Mouse (Mus musculus): ENCODE measurements around the gene Cadps2.

The Cadps2 gene

DNA sequence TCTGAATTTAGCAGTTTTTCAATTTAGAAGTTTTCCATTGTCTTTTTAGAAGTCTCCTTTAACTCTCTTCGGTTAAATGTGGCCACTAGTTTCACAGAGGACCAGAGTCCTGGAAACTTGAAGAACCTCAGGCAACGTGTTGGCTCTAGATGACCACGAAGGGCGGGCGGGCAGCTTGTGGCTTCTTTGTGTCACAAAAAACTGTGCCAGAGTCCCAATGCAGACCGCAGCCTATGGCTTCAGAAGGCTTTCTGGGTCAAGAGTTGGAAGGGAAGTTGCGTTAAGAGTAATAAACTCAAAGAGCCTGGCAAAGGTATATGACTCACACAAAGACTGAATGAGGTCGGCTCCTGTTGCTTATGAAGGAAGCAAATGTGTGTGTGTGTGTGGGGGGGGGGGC, 584.1 kb downstream of the Cadps2 start:
- no peak for DNase-seq (ENCODE audit: extremely low read depth, low read depth, low spot score)

DNA sequence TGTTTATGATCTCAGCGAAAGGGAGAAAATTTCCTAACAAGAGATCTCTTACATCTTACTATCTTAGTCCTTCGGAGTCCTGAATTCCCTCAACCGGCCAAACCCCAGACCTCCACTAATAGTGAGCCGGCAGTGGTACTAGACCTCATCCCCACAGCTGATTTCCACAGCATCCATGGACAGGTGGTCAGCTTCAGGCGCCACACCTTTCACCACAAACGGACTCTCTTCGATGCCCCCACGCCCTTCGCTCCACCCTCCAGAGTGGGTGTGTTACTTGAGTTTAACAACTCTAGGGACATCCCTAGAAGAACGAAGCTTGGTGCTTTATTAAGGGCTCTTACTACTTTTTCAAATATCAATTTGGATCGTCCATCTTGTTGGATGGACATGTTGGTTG, 584.6 kb downstream of the Cadps2 start:
- DNase-seq (ENCODE audit: extremely low read depth, low read depth, low spot score) = no peak

DNA sequence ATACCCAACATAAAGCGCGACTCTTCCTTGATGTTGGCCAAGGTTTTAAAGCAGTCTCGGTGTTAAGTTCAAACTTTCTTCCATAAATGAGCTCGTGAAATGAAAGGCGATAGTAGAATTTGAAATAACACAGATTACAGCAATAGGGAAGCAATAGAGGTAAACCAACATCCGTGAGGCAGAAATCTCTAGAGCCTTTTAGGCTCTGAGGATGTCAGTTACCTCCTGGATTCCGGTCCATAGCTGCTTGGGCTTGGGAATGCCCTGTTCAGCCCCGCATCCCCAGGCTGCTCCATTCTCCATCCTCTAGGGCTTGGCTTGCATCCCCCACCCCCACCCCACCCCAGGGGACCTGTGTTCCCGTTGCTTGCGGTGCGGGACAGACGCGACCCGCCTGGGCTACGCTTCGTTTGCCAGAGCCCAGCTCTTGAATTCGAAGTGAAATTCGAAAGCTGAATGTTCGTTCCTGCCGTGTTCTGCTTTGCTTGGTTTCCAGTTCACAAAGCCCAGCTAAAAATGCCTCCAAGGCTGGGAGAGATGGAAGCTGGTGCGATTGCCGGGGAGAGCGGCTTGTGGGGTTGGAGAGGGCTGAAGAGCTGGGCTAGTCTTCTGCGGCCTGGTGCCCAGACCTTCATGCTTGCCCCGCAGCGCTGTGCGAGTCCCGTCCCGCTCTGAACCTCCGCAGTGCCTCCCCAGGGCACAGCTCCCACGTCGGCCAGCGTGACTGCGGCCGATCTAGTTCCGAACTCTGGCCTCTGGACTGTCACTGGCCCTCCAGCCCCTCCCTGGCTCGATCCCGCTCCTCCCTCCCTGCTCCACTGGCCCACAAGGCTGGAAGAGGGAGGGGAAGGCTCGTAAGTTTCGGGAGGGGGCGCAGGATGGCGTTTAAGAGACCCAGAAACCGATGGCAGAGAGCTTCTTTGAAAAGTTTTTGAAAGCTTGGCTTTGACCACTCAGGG, 585.6 kb downstream of the Cadps2 start:
- no peak for DNase-seq (ENCODE audit: extremely low read depth, low read depth, low spot score)

DNA sequence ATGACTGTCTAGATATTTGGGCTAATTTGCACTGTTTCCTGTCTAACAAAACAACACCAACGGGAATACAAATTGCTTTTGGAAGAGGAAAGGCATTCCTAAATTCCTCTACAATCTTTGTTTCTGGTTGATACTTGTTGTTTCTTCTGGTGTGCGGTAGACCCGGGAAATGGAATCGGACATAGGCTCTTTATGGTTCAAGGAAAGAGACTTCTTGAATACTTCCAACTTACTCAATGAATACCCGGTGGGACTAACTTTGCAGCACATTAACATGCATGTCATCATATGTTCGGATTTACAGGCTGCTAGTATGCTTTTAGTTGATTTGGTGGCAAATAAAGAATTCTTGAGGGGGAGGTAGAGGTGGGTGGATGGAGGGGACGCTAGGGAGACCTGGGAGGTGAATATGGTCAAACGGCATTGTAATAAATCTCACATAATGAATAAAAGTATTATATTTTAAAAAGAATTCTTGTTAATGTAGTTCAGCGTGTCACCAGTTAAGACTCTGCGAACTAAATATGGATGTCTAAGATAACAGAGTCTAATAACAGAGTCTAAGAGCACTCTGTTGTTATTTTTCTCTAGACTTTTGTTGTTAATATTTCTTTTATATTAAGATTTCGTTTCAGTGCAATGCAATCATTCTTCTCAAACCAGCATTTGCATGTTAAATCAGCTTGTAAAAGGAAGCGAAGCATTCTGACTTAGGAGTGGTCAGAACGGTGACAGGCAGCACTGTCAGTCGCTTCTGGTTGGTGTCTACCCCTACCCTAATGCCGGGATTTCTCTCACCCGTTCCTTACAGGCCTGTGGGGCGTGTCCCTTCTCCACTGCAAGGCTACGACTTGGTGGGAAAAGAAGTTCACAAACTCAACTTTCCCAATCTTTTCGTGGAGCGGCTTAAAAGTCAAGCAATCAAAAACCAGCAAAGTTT, 586.8 kb downstream of the Cadps2 start:
- DNase-seq (ENCODE audit: extremely low read depth, low read depth, low spot score) = no peak

DNA sequence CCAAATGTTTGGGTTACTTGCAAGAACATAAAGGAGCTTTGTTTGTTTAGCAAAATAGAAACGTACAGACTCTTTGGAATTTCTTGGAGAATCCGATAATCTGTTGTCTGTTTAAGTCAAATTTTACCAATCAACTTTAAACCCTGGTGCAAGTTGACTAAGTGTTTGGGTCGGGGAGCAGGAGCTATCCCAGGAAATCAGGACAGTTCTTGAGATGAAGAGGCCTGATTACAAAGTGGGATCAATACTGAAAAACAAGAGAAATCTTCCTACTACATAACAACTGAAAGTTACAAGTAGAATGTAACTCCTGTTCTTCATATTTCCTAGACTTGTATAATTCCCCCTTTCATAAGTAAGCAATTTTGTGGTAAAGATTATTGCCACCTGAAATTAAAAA, 587.8 kb downstream of the Cadps2 start:
- DNase-seq (ENCODE audit: extremely low read depth, low read depth, low spot score) = no peak

DNA sequence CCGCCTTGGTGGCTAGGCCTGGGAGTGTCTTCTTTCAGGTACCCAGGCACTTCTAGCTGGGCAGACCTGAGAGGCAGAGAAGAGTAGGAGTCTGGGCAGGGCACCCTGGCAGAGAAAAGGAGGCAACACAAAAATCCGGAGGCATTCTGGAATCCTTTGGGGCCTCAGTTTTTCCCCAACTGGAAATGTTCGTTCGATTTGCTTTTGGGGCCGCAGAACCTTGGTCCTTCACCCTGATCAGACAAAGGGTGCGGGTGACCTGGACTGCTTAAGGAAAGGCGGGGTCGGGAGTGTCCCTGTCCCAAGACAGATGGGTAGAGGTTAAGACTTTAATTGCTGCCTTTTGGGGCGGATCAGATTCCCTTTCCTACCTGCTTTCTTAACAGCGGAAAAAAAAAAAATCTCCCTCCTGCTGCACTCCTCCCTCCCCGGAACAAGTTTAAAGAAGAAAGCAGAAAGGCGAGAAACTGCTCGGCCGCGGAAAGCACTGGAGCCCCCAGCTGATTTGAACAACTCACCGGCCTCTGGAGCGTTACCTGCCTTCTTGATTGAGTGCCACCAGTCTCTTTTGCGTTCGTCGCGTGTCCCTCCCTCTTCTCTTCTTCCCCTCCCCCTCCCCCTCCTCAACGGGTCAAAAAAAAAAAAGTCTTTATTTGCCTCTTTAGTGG, 588.8 kb downstream of the Cadps2 start:
- no peak for DNase-seq (ENCODE audit: extremely low read depth, low read depth, low spot score)

DNA sequence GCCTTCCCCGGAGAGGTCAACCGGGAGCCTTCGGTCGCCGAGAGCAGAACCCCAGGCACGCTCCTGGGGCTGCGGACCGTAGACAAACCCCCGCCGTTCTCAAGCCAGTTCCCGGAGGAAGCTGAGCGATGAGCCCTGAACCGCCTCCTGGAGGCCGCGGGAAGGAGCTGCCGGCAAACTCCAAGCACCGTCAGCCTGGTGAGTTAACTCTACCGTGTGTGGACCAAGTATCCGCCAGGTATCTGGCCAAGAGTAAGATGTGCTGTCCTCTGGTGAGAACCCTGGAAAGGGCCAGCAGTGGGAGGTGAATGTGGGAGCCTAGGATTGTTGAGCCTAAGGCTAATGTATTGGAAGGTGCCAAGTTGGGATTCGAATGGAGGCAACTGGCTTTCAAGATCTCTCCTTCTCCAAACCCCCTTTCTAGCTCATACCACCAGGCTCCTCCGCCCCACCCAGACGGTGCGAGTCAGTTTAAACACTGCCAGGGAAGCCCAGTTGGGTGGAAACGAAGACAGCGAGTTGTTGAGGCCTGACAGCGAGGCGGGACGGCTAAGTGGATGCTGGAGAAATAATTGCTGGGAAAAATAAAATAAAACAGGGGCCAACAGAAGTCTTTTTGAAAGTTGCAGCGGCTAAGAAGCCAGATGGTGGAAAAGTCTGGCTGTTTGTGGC, 589.5 kb downstream of the Cadps2 start:
- DNase-seq (ENCODE audit: extremely low read depth, low read depth, low spot score) = no peak

DNA sequence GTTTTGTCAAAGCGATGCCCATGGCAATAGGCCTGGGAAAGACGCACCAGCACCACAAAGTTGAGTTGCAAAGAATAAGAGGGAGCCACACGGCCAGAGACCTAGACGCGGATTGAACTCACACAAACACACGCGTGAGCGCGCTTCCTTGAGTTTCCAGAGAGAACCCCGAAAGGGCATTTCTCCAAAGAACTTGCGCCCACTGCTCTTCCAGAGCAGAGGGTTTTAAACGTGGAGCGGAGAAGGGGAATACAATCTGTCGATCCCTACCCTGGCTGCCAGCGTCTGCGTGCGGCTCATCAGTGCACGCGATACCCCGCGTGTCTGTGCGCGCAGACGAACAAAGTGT, 590.2 kb downstream of the Cadps2 start:
- no peak for DNase-seq (ENCODE audit: extremely low read depth, low read depth, low spot score)

DNA sequence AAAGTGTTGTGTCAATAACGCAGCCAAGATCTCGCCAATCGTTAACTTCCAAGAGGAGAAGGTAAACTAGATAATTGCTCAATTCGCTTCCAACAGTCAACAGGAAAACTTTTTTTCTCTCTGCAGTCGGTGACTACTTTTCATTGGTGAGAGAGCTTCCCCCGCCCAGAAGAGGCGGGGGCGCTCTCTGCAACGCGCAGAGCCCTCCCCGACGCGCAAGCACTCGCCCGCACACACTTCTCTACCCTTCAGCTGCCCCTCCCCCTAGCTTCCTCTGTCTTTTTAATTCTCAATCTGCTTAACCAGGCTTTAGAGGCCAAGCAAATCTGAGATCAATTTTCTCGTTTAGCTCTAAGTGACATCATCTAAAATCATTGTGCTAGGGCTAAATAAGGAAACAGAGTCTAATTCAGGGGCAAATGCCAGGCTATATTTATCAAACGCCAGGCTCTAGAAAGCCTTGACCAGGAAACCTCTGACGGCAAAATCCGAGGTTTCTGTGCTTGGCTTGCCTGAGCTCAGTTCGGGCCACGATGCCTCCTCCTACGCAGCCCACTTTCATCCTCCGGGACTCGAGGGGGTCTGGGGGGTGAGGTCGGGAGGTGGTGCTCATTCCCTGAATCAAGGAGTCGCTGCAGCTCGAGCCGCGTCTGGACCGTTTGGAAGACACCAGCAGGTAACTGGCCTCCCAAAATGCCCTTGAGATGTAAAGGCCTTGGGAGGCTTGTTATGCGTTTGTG, 590.7 kb downstream of the Cadps2 start, which contains the start of gene Fezf1:
Gene Fezf1 (minus strand): TSS at position 50 of the 740 bp plus-strand sequence.
- DNase-seq (ENCODE audit: extremely low read depth, low read depth, low spot score) = no peak

DNA sequence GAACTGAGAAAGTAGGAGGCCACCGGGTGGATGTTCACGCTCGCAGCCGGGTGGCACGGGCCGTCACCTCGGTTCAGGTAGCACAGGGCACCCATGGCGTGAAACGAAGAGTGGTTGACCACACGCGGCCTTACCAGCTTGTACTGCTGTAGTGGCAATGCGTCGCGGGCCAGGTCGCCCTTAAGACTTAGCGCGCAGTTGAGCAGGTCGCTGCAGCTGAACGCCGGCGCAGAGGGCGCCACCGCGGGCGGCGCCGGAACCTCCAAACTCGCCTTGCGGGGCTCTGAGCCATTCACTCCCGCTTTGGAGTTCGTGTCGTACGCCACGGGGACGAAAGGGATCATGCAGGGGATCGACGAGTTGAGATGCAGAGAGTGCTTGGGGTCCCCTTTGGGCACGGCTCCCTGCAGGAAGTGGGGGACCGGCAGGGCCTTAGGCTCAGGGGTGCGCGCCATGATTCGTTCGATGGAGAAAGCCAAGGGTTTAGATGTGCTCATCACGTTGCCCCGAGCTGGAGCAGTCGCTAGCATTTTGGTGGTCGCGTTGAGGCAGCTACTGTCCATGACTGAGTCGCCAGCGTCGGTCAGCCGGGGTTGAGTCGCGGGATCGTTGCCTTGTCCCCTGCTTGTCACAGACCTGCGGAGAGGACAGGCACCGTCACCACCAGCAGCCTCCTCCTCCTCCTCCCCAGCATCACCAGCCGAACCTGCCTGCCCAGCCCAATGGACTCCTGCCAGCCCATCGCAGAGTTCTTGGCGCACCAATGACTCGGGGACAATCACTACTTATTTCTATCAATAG, 591.5 kb downstream of the Cadps2 start:
- no peak for DNase-seq (ENCODE audit: extremely low read depth, low read depth, low spot score)

DNA sequence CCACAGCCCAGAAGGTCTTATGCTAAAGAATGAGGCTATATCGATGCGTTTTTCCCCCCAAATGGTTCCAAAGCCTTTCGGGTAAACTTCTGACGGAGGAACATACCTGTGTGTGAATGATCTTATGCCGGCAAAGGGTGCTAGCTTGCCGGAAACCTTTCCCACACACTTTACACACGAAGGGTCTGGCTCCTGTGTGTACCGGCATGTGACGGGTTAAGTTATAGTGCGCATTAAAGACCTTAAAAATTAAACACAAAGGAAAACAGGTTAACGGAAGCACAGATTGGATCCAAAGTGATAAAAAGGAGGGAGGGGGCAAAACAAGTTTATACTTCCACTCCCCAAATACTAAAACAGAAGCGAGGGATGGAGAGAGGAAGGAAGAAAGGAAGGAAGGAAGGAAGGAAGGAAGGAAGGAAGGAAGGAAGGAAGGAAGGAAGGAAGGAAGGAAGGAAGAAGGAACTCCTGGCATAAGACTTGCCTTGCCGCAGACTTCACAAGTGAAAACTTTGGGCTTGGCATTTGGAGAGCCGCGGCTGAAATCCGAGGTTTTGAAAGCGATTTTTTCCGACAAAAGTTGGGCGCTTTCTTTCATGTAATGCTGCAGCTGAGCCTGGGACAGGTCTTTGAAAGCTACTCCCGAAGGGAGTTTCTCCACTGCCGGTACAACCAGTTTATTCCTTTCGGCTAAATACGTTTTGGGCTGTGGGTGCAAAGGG, 592.3 kb downstream of the Cadps2 start:
- DNase-seq (ENCODE audit: extremely low read depth, low read depth, low spot score) = no peak

DNA sequence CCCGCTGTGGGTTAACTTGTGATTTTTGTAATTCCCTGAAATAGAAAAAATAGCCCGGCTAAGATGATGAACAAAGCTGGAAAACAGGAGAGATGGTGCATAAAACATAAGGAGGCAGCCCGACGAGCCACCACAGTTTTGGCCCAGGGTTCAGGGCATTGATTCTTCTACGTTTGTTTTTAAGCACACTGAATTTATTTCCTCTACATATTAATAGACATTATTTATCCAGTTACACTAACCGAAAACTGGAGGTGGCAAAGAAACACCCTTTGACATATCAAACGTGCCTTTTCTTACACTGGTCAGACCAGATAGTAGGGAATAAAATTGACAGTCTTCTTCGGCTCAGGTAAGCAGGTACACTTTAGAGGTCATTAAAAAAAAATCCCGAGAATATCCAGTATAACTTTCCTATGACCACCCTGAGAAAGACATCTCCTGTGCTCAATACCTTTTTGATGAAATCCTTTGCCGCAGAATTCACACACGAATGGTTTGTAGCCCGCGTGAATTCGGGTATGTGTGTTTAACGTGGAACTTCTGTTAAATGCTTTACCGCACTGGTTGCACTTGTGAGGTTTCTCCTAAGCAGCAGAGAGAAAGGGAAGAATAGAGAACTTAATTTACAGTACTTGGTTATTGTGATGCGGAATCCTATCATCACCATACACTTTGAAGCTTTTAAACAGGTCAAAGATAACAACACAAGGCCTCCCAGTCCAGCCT, 593.0 kb downstream of the Cadps2 start:
- no peak for DNase-seq (ENCODE audit: extremely low read depth, low read depth, low spot score)

DNA sequence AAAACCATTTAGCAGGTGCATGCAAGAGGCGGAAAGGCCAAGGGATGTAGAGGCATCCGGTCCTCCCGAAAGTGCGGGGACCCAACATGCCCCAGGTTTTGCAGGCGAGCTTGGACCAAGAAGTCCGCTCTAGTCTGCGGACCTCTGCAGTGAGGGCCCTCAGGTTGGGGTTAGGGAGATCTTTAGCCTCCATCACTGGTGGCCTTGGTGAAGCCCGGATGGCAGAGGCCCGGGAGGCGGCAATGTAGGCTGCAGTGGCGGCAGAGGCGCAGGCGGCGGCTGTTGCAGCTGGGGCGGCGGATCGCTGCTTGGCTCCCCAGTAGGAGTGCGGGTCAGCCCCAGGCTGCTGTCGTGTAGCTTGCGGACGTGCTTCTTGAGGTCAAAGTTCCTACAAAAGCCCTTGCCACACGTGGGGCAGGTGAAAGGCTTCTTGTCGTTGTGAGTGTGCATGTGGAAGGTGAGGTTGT, 593.6 kb downstream of the Cadps2 start:
- DNase-seq (ENCODE audit: extremely low read depth, low read depth, low spot score) = no peak

DNA sequence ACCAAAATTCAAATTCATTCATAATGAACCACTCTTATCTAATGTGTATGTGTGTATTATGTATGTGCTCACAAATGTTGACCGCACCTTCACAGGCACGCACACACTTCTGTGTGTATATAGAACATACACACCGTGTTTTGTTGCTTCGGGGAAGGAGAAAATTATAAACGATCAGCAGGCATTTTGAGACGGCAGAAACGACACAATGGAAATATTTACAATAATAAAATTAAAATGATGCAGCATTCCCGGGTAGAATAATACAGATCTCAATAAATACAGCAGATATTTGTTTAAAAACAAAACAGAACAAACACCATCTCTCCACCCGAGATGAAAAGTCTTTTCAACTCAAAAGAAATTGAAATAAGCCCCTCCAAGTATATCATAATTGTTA, 594.1 kb downstream of the Cadps2 start:
- no peak for DNase-seq (ENCODE audit: extremely low read depth, low read depth, low spot score)

DNA sequence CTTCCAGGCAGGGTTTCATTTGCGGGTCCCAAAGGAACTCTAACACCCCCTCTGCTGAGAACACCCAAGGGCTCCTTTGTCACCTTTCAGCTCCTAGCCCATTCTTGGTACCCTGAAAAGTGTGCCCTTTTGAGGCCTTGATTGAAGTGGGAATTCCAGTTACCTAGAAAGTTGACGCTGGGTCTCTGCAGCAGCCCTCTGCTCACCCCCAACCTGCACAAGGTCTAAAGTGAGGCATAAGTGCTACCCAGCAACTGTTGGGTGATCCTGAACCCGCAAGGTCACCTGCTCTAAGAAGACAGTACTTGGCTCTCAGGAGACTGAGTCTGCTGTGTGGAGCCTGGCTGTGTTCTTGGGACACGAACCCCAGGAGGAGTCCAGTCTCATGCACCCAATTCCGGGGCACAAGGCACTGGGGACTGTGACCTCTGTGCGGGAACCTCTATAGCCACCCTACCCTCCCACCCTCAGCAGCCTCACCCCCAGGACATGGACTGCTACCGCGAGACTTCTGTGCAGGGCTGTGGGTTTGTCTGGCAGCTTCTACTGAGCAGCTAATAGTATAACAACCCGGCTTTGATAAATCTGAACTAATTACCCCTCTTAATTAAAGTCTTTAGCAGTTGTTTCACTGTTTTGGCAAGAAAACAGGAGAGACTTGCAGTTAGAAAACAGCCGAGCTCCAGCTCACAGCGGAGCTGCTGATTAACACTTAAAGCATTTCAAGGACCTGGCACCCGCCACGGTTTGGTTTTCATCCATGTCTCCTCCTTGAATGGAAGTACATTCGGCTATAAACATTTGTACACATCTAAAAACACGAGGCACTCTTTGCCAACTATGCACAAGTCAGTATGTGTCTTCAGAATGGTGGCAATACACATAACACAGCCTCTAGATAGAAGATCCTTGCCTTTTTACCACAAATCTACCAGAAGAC, 595.1 kb downstream of the Cadps2 start:
- DNase-seq (ENCODE audit: extremely low read depth, low read depth, low spot score) = no peak
